Mouse (Mus musculus) ZHBTc4 (cell line): ENCODE measurements around the gene Slc5a1.

ENCODE experiments used
- DNase-seq: peaks from one replicate; pipeline ENCODE4 v3.0.0-alpha.2; 2011; ENCODE audit warnings: low read depth, low spot score

Slc5a1 gene

GRCm38 (mm10) chr5:33193567-33193966 lies 89.5 kb downstream of the Slc5a1 start:
- no peak for DNase-seq

DNA sequence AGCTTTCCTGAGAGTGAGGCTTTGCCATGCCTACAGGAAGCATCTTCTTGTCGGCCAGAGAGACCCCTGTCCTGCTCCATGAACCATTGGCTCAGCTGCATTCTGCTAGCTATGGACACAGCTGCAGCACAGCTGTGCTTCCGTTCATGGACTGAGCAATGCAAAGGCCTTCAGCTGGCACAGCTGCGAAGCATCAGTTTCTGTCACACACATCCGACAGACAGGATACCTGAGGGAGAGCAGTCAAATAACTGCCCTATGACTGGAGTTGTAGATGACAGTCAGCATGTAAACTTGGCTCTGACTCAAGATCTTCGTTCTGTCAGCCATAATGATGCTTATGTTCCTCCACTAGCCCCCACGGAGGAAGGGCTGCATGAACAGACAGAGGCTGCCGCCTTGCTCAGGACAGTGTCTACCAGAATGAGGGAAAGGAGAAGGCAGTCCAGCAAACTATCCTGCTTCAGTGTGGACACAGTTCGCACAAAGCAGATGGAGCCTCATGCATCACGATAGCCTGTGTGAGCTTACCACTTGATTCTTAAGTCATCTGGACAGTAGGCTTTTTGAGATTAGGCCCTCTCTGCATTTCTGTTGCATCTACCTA lies 91.3 kb downstream of the Slc5a1 start:
- no peak for DNase-seq

DNA sequence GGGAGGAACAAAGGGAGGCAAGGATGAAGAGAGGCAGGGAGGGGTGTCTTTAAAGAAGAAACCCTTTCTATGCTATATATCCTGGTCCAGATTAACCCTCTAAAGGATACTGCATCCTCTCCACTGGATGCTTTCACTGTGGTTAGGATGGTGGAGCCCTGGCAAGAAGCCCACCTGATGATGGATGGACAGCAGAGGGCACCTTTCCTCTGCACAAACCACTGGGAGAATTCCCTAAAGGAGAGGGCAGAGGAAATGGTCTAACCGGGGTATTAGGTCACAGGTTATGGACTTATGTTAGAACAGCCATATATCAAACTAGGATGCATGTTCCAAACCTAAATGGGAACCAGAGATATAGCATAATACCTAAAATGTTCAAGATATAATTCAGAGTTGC lies 96.1 kb downstream of the Slc5a1 start:
- no peak for DNase-seq

- DNase-seq: no peak
Observed at GRCm38 (mm10) chr5:33201697-33202096, 97.7 kb downstream of the Slc5a1 start.

DNA sequence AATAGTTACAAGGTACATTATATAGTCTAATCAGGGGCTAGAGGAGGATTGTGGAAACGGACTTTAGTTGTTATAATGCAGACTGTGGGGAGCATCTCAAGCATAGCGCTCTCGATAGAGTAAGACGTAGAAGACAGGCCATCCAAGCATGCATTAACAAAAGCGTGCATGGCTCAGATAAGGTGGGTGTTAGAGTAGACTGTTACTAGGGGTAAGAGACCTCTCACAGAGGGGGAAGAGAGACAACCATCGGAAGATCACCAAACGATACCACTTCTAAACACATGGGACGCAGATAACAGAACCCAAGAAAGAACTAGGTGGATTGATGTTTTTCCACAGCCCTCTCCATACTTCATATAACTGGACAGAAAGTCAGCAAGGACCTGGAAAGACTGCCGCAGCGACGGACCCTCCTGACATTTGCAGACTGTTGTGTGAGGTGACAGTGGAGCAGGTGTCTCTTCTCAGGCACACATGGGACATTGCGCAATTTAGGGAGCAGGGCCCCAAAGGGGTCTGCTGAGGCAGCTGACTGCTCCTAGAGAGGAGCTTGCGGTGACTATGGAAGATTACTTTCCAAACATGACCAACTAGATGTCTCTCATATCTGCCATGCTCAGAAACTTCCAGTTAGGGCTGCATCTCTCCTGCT lies 98.6 kb downstream of the Slc5a1 start:
- no peak for DNase-seq

DNA sequence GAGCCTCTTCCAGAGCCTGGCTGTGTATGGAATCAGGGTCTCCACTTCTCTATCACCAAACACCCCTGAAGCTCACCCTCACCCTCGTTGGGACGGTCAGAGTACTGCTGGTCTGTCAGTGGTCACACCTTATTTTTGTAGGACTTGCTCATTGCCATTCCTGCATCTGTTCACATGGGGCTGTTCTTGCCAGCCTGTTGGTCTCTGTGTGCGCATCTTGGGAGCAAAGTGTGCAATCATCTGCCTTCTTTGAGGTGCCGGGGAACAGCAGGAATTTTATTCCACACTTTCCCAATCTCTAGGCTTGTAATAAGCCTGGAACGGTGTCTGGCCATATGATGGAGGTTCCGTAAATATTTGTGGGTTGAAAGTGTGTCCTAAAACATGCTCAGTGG lies 99.1 kb downstream of the Slc5a1 start:
- DNase-seq: no peak

- DNase-seq: peak; percentile 86
Observed at GRCm38 (mm10) chr5:33203691-33204242, 99.7 kb downstream of the Slc5a1 start.

DNA sequence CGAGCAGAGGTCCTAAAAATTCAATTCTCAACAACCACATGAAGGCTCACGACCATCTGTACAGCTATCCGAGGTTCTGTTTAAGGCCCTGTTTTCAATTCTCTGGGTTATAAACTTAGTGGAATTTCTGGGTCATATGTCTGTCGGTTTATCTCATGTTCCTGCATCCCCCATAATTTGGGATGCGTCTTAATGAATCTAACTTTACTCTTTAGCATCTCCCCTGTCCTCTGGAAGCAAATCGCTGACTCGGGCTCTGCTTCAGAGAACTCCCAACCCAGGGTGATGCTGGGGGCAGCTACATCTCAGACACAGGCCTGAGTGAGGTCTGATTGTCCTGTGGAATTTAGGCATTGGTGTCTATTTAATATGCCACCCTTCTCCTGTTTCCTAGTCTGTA lies 100.3 kb downstream of the Slc5a1 start:
- DNase-seq: no peak

- no peak for DNase-seq
Observed at GRCm38 (mm10) chr5:33206328-33206727, 102.3 kb downstream of the Slc5a1 start.

GRCm38 (mm10) chr5:33207136-33207535 lies 103.1 kb downstream of the Slc5a1 start:
- DNase-seq: no peak

DNA sequence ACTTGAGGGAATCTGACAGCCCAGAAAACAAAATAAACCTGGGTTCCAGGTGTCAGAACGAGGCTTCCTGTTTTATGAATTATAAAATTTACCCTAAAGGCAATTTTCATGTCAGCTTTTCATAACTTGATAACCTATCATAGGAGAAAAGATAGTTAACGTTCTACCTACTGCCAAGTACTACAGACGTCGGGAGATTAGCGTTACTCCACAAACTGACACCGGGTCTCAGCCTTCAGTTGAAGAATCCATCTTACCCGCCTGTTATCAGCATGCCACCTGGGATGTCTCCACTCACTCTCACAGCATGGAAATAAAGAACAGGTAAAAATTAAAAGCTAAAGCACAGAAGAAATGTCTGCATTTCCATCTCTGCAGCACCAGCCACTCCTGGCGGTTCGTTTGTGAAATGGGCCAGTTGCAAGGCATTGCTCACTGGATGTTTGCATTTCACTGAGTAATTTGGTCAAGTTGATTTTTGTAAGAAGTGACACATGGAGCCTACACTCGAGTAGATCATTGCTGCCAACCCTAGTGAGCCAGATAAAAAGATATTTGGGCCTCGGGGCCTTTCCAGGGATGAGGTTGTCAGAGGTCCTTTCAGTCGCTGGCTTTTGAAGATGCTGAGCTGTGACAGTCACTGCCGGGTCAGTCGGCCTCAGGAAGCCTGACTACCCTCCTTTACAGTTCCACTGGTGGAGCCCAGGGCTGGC lies 104.7 kb downstream of the Slc5a1 start:
- no peak for DNase-seq

DNA sequence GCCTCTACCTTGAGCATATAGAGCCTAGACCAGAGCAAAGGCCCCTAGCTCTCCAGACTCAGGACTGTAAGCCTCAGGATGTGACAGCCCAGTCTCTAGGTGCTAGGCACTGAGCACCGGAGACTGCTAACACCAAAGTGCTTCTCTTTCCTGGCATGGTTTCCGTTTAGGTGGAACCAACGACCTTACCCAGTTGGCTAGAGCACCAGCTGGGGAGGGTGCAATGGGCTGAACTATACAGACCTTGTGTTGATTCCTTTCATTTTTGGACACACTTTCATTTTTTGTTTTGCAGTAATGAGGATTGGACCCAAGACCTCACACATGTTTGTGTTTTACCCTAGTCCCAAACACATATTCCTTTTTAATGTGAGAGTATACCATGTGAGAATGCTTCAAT lies 106.5 kb downstream of the Slc5a1 start:
- no peak for DNase-seq

- DNase-seq: no peak
Observed at GRCm38 (mm10) chr5:33211254-33211653, 107.2 kb downstream of the Slc5a1 start.
